Mouse (Mus musculus) Muller cell, postnatal 12 days (primary cell): ENCODE measurements around the gene Nfe2l1.
A peak's percentile ranks its signal among the peaks of the same experiment; 100 is the strongest.
"Not testable (repeated sequence)": the region's sequence is repeated elsewhere in the genome, so short reads cannot be mapped to it uniquely, and the experiment has no call there.

Source experiments
- DNase-seq: peaks from one replicate; pipeline ENCODE4 v3.0.0-alpha.2; 2015; ENCODE audit errors: inconsistent ontology term

The Nfe2l1 gene

DNA sequence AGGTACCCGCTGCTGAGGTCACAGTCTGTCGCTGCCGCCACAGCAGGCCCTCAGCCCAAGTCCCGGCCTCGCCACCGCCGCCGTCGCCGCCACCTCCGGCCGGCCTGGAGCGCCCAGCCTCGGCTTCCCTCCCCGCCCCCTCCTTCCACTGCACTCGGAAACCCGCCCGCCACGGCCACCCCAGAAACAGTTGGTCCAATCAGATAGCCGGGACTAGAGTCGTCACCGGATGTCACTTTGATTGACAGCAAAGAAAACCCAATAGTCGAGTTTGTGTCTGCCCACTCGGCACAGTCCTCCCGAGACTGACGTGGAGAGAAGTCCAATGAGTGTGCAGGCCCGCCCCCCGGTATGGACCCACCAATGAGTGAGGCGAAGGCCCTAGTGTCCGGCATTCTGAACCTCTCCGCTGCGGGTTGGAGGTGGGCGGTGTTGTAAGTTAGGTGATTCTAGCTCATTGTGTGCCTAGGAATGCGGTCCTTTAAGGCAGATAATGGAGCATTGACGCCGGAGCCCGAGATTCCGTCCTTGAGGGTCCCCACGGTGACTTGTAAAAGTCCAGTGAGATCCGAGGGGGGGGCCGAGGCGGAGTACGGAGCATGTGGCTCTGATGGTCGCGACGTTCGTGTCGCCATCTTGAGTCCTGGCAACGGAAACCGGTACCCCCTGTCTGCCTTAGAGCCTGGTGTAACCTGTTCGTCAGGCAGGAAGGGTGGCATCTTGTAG lies at the start of gene Nfe2l1:
TSS of gene Nfe2l1 (minus strand) at position 156 of the 726 bp plus-strand sequence.
- peak; percentile 100 for DNase-seq

DNA sequence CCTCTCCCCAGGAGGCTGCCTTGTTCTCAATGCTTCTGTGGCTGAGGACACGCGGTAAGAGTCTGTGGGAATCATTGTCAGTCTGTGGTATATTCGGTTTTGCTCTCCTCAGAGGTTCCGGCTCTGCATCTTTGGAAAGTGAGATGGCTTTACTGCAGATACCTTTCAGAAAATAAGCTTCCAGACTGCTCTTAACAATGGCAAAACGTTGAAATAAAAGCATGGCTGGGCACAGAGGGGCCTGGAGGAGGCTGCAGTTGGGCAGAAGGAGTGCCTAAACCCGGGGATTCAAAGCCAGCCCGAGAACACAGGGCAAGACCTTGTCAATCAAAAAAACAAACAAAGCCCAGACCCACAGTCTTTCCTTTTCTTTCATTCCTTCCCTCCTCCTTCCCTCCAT lies 49.6 kb upstream of the Nfe2l1 start:
- DNase-seq = no peak

DNA sequence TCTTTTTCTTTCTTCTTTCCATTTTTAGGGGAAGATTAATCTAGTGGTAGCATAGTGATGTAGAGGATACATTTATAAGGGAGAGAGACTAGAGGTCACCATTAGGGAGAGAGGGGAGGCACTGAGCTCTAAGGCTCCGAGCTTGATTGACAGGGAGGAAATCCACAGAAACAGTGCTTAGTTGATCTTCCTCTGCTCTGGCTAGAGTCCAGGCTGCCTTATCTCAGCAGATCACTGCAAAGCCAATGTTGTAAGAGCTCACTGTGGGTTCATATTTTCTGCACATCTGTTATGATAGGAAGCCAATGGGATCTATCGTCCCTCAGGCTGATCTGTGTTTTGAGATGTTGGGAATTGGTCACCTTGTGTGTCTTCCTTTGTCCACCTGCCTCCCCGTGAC lies 48.9 kb upstream of the Nfe2l1 start:
- DNase-seq = no peak

DNA sequence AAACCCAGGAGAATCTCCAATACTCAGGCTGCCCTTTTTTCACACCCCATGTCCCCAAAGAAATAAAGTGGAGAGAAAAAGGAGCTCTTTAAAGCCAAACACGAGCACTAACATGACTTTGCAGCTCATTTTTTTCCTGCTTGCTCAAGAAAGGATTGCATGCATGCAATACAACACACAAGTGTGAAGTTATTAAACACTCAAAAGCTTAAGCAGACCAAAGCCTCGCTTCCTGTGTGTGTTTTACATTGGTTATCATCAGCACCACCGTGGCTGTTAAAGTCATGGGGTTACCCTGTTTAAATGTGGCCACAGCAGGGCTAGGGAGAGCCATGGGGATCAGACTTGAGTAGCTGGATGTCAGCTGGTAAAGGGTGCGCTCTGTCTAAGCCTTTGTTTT lies 47.3 kb upstream of the Nfe2l1 start:
- DNase-seq = no peak

DNA sequence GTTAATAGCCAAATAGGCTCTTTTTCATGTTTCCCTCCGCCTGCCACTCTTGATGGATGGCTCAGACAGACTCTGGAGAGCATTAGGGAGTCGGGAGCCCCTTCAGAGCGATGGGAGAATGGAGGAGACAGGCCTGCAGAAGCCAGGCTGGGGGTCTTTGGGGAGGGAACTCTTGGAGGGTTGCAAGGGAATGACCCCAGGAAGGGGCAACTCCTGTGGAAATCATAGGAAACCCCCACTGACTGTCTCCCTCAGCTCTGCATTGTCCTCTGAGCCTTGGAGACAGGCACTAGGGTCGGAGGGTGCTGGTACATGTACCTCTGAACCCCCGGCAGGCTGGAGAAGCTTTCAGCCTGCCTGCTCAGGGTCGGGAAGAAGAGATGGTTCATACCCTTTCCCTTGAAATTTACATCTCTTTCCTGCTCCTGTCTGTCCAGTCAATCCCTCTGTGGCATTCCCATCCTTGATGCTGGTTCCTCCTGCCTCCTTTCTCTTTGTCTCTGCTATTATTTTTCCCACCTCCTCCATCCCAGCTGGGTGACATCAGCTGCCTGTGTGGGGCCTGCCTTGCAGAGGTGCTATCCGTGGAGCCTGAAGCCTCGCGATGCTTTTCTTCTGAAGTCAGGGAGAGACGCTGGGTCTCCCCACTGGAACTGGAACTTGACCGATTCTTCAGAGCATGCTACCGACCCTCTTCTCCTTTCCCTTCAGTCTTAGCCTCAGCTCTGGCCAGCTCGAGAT lies 46.7 kb upstream of the Nfe2l1 start:
- DNase-seq = no peak

DNA sequence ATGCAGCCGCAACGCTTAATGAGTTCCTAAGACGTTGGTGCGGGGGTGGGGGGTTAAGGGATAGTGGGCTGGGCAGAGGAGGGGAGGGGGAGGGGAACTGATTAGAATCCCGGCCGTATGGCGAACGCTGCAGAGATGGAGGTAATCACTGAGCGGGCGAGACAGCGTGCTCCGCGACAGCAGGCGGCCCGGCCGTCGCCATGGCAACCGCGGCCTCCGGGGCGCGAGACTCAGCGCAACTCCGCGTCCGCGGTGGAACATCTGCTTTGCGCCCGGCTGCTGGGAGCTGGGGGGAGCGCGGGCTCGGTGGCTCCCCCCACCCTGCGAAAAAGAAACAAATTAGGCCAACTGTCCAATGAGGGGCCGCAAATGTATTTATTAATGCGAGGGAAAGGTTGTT lies 46.0 kb upstream of the Nfe2l1 start:
- DNase-seq = peak; percentile 69

DNA sequence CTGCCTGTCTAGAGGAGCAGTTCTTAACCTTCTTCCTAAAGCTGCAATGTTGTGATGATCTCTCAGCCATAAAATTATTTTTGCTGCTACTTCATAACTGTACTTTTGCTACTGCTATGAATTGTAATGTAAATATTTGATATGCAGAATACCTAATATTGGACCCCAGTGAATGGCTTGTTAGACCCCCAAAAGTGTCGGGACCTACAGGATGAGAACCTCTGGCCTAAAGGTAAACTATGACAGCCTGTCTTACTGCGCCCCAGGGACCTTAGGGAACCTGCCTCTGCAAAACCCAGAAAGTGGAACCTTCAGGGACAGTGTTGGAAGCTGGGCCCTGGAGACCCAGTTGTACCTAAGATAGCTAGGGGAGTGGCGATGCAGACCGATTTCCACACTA lies 45.5 kb upstream of the Nfe2l1 start:
- no peak for DNase-seq

DNA sequence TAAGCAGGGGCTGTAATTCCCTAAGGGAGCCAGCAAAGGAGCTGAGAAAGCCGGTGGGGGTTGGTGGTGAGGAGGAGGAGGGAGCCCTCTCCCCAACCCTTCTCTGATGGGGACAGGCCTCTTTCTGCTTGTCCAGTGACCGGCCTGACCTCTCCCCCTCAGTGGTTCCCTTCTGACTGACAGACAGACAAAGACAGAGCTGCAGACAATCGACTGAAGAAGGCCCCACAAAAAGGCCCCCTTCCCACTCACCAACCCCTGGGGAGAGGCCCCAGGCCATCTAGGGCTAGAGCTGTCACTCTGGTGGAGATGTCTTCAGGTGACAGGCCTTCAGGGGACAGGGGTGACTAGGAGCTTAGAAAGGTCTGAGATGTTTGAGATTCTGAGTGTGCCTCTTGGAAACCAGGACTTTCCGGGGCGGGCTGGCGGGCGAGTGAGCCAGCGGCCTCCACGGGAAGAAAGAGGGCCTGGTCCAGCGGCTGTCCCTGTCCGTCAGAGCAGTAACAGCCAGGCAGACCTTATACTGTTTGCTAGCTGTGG lies 43.9 kb upstream of the Nfe2l1 start:
- no peak for DNase-seq

DNA sequence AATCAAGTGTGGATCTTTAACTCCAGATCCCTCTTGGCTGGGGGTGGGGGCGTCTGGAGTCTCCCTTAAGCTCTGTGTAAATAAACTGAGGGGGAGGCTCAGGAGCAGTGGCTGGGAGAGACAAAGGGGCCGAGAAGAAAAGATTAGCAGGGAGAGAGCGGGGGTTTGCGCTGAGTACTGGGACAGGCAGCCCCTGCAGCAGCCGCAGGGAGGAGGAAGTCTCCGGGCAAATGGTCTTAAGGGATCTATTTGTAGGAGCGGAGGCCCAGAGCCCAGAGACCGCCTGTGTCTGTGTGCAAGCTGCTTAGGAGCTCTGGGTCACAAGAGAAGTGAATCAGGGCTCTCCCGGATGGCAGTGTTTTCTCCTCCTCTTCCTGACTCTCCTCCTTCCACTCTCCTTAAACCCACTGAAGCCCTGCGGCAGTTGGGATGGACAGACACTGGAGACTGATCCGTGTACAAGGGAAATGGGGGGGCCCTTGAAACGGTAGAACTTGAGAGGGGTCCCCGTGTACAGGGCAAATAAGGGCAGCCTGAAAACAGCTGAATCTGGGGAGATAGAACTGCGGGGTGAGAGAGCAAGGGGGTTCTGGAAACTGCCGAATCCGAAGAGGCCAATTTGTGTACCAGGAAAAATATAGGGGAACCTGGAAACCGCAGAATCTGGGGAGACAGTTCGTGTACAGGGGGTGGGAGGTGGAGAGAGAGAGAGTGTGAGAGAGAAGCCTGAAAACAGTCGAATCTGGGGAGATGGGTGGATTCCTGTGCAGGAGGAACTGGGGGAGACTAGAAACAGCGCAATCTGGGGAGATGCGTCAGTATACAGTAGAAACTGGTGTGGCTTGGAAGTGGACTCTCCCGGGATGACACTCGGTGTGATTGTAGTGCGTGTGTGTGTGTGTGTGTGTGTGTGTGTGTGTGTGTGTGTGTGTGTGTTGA lies 42.9 kb upstream of the Nfe2l1 start:
- DNase-seq = no peak

DNA sequence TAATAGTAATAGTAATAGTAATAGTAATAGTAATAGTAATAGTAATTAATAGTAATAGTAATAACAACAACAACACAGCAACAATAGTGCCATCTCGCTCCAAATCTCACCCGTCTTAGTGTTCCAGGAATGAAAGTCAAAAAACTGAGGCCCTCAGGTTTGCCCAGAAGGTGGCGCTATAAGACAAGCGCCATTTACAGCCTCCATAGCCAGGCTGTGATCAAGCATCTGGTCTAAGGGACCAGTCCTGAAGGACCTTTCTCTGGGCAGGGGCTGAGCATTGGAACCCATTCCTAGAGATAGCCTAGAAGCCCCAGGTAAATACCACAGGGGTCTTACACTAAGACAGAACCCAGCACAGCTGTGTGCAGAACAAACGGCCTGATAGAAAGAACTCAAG lies 37.4 kb upstream of the Nfe2l1 start:
- peak; percentile 56 for DNase-seq

DNA sequence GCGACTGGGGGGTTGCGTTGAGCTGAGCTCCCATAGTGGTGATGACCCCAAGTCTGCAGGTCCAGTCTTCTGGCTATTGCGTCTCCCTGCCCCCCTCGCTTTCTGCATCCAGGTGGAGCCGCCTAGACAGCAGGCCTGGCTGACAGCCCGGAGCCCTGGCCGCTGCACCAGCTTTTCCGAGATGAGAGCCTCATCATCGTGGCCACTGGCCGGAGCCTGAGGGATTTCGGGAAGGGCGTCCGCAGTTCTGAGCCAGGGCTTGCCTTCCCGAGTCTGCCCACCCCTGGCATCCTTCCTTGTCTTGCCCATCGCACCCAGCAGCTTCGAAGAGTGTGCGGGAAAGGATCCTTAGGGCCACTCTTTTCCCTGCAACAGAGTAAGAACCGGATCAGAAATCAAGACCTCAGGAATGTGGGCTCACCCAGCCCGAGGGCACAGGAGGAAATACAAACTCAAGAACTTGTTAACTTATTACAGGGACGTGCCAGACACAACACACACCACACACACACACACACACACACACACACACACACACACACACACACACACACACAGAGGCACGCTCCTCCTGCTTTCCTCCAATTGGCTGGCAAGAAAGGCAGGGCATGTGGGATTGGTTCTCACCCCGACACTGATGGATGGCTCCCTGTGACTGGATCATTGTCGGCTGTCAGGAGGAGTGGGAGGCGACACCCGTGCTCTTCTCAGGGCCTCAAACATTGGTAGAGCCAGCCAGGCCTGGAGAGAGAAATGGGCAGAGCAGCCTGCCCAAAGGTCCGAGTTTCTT lies 33.6 kb upstream of the Nfe2l1 start:
- peak; percentile 87 for DNase-seq

DNA sequence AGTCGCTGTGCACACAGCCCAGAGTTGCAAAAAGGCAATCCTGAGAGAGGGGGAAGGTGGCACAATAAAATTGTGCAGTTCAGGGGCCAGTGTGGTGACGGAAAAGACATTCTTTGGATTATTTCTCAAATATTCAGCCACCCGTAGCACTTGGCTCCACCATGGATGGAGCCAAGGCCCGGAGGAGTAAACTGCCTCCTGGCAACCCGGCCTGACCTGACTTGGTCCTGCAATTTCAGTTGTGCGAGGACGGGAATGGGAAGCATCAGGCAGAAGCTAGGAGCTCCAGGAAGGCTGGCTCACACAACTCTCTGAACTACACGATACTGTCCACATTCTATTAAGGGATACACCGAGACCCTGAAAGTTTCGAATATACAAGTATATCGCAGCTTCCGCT lies 32.8 kb upstream of the Nfe2l1 start:
- DNase-seq = peak; percentile 69

DNA sequence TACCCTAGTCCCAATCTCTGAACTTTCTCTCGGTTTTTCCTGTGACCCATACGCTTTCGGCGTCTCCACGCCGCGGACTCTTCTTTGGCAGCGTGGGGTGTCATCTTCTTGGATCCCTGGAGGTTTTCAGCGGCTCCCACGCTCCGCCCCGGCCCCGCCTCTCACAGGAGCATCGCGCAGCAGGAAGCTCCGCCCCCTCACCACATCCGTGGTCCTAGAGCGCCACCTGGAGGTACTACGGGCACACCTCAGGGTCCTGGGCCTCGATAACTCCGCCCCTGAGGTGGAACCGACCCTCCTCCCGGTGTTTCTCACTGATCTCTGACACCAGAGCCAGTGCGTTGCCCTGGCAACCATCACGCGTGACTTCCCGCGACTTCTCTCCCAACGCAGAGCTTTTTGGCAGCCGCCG lies 32.1 kb upstream of the Nfe2l1 start:
- DNase-seq = peak; percentile 98

DNA sequence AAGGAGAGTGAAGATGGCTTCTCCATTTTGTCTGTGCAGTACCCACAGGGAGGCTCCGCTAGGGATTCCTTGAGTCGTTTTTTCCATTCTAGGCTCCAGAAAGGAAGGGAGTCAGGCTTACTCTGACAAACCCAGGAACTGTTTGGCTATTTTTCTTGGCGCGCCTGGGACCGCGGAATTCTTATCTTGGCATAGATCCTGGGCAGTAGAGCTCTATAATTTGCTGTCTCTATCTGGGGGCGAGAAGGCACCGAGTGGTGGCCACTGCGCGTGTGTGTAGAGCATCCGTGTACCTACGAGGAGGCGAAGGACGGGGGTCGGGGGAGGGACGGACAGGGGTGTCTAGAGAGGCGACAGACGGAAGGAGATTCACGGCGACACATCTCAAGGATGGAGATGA lies 31.7 kb upstream of the Nfe2l1 start:
- peak; percentile 95 for DNase-seq

DNA sequence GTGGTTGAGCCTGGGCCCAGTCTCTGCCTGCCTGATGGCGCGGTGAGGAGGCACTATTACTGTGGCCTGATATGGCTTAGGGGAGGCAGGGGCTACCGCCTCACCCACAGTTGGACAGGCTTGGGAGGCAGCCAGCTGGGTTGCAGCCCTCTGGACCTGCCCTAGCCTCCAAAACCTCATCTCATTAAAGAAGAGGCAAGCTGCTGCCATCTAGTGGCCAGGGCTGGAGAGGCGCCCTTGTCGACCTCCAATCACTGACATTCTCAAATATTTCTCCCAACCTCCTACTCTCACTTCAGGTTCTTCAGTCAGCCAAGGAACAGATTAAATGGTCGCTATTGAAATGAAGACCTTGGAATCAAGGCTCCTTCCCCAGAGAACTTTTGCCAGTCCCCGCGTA lies 30.8 kb upstream of the Nfe2l1 start:
- DNase-seq = peak; percentile 81

DNA sequence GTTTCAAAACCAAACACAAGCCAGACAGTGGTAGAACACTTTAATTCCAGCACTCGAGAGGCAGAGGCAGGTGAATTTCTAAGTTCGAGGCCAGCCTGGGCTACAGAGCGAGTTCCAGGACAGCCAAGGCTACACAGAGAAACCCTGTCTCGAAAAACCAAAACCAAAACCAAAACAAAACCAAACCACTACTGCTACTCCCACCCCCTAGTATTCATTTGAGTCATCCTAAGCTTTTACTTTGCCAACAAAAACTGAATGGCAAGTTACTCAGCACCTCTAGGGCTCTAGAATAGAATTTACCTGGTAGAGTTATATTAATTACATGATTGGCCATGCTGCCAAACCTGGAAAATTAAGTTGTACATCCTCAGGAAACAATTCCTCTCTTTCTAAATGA lies 29.9 kb upstream of the Nfe2l1 start:
- no peak for DNase-seq

DNA sequence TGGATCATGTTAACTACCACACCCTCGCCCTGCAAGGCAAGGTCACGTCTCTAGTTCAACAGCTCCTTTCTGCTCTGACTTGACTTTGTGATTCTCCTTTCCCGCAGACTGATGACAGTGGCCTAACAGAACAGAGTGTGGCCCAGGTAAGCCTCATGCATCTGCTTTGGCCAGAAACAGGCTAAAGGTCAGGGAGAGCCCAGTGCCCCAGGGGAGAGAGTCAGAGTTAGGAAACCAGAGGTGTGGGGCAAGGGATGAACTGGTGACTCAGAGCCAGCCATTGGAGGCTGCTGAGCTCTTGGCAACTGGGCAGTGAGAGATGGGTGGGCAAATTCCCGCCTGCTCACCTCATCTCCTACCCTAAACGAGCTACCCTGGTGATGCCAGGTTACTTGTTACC lies 27.7 kb upstream of the Nfe2l1 start:
- no peak for DNase-seq

DNA sequence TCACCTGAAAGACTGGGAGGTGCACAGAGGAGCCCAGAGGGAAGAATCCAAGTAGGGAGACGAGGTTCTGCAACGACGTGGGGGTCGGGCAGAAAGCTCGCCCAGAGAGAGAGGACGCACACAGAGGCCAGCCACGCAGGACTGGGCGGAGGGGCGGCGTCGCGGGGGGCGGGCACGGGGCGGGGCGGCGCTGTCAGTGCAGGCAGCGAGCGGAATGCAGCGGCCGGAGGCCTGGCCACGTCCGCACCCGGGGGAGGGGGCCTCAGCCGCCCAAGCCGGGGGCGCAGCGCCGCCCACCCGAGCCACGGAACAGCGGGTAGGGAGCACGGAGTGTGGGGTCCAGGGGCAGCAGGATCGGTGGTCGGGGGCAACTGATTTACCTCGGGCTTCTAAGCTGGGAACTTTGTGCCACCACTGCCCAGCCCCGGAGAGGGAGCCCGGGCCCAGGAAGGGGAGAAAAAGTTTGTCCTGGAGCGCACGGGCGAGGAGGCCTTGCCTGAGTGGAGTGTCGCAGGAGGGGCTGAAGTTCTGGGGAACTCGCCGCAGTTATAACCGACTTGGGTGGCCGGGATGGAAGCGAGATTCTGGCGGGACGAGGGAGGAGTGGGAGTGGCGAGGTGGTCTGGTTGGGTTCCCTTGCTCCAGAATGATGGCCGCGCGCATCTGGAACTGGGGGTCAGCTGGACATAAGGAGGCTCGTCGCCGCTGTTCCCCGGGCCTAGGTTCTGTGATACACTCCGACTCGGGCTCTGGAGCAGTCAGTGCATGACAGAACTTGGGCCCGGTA lies 20.1 kb upstream of the Nfe2l1 start, which contains the start of gene Copz2:
TSS of gene Copz2 (plus strand) at position 190 of the 787 bp plus-strand sequence.
- DNase-seq = peak; percentile 58

DNA sequence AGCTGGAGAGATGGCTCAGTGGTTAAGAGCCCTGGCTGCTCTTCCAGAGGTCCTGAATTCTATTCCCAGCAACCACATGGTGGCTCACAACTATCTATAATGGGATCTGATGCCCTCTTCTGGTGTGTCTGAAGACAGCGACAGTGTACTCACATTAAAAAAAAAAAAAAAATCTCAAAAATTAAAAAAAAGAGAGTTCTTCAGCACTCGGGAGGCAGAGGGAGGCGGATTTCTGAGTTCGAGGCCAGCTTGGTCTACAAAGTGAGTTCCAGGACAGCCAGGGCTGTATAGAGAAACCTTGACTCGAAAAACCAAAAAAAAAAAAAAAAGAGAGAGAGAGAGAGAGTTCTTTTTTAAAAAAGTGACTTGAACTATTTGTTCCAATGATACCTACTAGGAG lies 19.4 kb upstream of the Nfe2l1 start:
- not testable (repeated sequence) for DNase-seq

DNA sequence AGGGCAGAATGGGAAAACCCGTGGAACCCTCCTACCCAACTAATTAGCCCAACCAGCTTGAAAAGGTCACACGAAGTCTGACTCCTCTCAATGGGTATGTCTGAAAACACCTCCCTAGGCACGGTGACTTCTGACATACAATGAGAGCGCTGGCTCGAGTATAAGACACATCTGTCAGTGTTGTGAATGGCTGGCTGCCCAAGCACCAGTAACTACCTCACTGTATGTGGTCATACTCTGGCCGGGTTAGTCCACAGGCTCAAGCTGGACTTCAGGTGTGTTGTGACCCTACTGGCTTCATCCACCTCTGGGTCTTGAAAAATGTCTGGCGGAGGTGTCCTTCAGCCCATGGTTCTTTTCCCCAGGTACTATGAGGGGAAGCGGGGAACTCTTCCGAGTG lies 18.9 kb upstream of the Nfe2l1 start:
- DNase-seq = no peak
